Mouse (Mus musculus) layer of hippocampus, adult 2 months (tissue): ENCODE data around the gene Ccdc66. TPM values are rescaled to one million over a fixed set of nuclear protein-coding genes. Genes with fewer than 3 reads are reported as not detected.

Experiments used
- DNase-seq, 2 experiments: peaks; one replicate each; pipeline ENCODE4 v3.0.0; 2022; ENCODE audit warnings: low spot score in 2 of 2
- H3K27ac ChIP-seq: fragments of 200-600 bp; 2 replicates; pipeline ENCODE4 v1.8.1; 2022
- H3K4me3 ChIP-seq: fragments of 200-600 bp; 2 replicates; pipeline ENCODE4 v1.8.1; 2022; ENCODE audit warnings: mild to moderate bottlenecking
- CTCF ChIP-seq: fragments of 200-600 bp; conservative IDR thresholded peaks from 2 replicates; pipeline ENCODE4 v1.8.1; 2022; ENCODE audit warnings: antibody characterized with exemption, mild to moderate bottlenecking, moderate library complexity
- total RNA-seq, 2 experiments: library from RNA; stranded (reverse); gene quantifications; 2 replicates each; pipeline ENCODE4 v1.2.3; 2021

Gene Ccdc66
- total RNA-seq, 2 experiments from 2014 or later: 20.2 to 21.6 TPM

GRCm38 (mm10) chr14:27432064-27432463 is 76.2 kb downstream of the Ccdc66 start:
- Histone ChIP-seq H3K4me3 (no peak overlapping the region), H3K27ac (no peak overlapping the region)
- no peak for TF ChIP-seq CTCF
- no peak for DNase-seq

Other genes with a start within 250 kb of the Ccdc66 start
- gene Fam208a, start 79.6 kb downstream of the Ccdc66 start, total RNA-seq: 10 to 100 TPM; 33.5 to 34.8 TPM
- gene Erc2, start 114.0 kb upstream of the Ccdc66 start, total RNA-seq: 100 to 1,000 TPM; 236 to 244 TPM